Mouse (Mus musculus) thymus, postnatal 0 days (tissue): ENCODE results near the gene Tsku. TPM values are rescaled to one million over a fixed set of nuclear protein-coding genes. Genes with fewer than 3 reads are reported as not detected.

ENCODE experiments used
- DNase-seq: peaks from one replicate; pipeline ENCODE4 v3.0.0-alpha.2; 2015; ENCODE audit warnings: low spot score
- polyA plus RNA-seq: library from polyadenylated mRNA; unstranded; fragments of >200 nt; fragmentation: Nextera tagmentation; extraction: Ambion mirVana; gene quantifications from 2 replicates; pipeline ENCODE4 v1.2.1, GENCODE M21; 2015

Tsku gene
- polyA plus RNA-seq, 1 experiment from 2014 or later: 3.3 TPM

DNA sequence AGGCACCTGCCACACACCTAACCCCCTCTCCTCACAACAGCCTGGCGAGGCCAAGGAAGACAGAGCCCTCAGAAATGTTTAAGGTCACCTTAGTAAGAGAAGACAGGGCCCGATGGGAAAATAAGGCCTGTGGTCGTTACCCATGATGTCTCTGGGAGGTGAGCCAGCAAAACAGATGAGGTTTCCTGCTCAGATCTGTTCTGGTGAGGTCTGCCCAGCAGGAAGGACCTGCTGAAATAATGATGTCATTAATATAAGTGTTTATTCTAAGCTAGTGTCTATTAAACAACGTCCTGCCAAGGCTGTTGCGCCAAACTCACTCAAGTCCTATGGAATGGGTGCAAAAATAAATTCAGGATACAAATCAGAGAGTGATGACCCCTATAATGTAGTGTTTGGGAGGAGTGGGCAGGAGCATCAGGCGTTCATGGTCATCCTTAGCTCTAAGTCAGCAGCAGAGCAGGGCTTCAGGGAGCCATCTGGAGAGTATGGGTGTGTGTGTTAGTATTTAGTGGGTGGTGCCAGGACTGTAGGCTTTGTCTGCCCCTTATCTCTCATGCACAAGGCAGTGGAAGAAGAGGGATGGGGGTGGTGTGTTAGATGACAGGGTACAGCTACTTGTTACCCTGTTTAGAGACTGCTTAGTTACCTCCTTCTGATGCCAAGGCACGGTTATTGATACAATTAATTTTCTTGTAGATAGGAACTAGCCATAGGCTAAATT is 31.3 kb downstream of the Tsku start:
- no peak for DNase-seq

DNA sequence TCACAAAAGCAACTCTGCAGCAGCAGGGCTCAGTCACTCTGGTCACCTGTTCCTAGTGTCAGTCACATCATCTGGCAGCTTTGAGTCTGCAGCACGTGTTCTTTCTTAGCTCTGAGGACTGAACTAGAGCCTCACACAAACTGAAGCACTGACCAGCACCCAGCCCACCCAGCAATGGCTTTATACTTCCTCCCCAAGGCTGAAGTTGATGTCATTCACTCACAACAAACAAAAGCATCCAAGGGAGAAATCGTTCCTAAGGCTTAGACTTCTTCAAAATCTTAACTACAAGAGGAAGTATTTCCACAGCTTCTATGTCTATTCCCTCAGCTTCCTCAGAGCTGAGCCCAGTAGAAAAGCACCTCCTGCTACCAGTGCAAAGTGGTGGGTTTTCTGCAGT is 32.8 kb downstream of the Tsku start:
- DNase-seq: no peak

DNA sequence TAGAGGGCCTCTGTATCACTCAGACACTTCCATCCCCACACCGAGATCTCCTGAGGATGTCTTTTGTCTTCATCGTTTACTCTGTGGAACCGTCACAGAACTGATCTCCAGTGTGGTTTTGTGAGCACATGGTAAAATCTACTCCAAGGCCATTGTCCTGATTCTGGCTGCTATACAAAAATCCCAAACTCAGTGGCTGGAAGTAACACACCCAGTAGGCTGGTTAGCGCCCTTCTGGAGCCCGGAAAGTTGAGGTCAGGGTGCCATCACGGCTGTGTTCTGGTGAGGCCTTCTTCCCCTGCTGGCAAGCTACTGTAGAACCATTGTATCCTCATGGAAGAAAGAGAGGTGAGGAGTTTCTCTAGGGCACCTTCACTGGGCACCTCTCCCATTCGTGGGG is 35.1 kb downstream of the Tsku start:
- no peak for DNase-seq

- DNase-seq: no peak
These were observed 36.9 kb downstream of the Tsku start for GRCm38 (mm10) chr7:98324228-98324627.

DNA sequence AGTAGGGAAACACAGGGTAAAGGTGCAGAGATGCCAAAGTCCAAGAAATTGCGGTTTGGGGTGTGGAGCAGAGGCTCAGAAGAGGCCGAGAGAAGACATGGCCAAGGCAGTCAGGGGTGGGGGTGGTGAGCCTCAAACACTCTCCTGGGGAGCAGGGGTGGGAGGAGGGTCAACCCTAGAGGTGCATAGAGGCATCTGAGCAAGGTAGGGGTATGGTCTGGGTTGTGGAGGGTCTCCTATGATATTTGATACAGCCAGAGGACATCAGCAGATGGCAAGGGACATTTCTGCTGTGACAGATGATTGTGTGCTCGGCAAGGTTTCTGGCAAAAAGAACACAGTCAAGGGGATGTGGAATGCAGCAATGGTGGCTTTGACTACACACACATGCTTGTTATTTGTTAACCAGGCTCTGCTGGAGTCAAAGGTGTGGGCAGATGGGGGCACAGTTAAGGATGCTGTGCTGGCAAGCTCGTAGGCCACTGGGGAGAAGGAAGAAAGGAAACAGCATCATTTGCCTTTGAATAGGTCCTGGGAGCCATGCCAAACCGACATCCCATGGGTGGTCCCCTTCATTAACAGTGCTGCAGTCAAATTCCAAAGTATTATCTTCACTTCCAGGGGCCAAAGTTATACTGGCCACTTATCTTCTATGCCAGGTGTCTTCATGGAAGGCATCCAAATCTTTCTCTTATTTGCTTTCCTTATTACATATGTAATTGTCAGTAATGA is 37.7 kb downstream of the Tsku start:
- no peak for DNase-seq

DNA sequence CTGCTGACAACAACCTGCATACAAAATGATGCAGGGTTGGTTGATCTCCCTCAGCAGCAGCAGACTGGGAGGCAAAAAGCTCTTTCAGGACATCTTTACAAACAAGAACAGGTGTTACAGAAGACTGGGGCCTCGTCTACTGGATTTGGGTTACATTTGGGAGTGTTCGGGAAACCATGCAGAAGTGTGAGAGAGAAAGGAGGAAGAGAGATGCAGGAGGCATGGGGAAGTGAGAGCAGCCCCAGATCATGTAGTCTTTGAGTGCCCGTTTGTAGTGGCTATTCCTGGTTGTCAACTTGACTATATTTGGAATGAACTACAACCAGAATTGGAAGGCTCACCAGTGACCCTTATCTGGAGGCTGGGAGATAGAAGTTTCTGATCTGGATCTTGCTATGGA is 38.7 kb downstream of the Tsku start:
- no peak for DNase-seq

GRCm38 (mm10) chr7:98321083-98321482 is 40.0 kb downstream of the Tsku start, which contains the start of gene Acer3:
Gene Acer3 (minus strand): TSS chr7:98321208.
- no peak for DNase-seq

DNA sequence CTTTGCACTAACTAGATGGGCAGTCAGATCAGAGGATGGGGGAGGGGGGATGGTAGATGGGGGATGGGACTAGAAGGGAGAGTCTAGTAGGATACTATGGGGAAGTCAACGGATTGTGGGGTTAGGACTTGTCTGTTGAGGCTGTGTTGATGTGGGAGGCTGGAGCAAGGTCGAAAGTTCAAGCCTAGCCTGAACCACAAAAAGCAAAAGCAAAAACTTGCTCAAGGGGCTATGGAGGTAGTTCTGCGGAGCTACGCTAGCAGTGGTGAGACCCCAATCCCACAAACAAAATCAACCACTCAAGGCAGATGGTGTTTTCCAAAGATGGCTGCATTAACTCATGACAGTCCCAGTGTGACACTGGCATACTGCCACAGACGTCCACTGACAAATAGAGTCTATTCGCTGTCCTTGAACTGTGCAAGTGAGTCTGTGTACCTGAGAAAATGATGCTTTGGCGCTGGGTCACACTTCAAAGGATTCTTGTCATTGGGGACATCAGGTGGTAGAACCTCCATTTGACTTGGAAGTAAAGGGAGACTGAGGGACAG is 41.0 kb downstream of the Tsku start:
- DNase-seq: no peak

DNA sequence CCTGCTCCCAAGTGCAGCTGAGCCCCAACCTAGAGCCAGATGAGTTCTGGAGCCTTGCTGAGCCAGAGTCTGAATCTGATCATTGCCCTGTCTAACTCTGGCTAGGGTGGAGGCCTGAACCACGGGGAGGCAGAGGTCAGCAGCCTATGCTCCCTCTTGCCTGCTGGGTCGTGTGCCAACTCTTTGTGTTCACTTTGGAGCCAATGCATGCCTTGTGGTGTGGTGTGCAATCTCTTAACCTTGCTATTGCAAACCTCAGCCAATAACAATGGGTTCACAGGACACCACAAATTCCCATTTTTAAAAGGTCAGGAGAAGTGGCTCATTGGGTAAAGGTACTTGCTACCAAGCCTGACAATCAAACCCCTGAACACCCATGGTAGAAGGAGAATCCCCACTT is 44.6 kb downstream of the Tsku start:
- DNase-seq: no peak

DNA sequence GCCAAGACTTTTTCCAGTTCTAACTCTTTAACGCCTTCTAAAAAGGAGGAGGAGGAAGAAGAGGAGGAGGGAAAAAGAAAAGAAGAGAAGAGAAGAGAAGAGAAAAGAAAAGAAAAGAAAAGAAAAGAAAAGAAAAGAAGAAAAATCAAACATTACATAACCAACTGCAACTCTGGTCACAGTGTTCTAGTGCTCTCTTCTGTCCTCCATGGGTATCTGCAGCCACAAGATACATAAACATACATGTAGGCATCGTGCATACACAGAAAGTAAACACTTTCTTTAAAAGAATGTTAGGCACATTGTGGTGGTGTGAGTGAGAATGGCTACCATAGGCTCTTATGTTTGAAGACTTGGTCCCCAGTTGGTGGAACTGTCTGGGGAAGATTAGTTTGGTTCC is 46.0 kb downstream of the Tsku start:
- DNase-seq: no peak

DNA sequence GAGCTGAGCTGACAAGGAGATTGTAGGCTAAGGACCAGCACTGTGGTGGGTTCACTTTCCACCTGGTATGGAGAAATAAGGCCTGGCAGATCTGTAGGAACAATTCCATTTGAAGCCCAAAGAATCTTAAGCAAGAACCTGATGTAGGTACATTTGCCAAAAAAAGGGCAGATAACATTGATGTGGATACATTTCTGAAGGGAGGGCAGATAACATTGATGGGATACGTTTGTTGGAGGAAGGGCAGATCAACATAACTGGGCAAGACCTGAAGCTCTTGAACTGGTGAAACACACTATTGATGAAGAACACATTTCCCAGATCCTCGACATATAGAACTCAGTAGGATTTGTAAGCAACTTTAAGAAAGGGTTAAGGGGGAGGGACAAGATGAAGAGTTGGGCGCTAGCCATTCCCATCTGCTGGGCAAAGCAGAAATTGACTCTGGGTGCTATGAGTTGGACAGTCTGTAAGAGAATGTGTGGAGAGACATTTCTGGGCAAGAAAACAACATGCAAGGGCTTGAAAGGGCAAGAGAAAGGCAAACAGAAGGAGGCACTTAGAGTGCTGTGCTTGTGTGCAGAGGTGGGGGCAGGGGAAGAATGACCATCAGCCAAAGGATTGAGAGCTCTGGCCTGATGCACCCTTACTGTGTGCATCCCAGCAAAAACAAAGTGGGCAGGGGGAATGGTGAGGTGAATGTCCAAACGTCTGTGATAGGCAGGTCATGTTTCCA is 48.8 kb downstream of the Tsku start:
- no peak for DNase-seq

DNA sequence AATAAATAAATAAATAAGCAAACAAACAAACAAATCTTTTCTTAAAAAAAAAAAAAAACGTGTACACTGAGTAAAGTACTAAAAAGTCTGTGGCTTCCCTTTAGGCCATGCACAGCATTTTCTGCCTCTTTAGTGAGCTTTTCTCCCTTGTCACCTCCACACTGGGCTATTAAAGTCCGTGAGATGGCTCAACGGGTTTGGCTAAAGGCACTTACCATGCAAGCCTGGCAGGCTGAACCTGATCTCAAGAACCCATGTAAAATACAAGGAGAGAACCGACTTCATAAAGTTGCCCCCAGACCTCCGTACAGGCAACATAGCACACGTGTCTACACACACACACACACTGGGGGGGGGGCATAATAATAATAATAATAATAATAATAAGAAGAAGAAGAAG is 50.9 kb downstream of the Tsku start:
- no peak for DNase-seq

- DNase-seq: peak; percentile 90
These were observed 51.7 kb downstream of the Tsku start for GRCm38 (mm10) chr7:98309219-98310030.

DNA sequence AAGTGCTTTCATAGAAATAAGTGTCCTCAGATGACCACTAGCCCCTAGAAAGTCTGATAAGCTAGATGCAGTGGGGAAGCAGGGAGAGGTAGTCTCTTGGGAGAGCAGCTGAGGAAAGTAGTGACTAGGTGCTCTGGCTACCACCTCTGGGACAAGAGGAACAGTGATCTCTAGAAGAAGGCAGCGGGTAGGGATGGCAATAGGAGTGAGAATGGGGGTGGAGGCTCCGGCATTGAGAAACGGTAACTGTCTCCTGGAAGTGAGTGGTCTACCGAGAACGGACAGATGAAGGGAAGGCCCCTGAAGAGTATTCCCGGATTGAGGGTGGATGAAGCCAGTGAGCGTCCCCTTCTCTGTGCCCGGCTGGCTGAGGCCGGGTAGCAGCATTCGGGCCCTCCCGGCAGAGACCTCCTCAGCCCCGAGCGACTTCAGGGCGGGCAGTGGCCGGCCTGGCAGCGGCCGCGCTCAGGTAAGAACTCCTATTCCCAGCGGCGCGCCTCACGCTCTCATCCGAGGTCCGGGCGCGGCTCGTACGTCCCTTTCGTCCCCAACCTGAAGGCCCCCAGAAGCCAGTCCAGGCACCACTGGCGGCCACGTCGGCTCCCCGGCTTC is 52.4 kb downstream of the Tsku start:
- no peak for DNase-seq

DNA sequence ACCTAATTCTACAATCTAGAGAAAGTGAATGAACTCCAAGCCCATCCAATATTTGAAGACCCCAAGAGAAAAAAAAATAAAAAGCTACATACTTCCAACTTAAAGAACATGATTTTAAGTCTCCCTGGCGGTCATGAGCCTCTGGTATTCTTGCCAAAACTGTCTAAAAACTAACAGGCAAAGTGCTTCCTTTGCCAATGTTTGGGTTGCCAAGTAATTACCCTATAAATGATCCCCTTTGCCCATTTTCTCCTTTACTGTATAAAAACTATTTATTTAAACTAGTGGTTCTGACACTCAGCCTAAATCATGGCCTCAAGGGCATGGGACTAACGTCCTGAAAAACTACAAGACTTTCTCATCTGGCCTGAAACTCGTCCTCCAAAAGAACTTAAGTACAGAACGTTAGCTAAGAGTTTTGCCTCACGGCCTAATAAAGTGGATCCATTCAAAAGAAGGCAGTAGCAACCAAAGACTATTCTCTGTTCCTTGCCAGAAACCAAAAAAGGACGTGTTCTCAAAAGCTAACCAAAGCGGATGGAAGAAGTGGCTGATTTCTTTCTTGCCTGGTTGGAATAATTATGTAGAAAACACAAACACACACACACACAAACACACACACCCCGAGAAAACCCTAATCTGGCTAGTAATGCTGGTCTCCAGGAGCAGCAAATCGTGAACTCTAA is 53.1 kb downstream of the Tsku start:
- DNase-seq: no peak

DNA sequence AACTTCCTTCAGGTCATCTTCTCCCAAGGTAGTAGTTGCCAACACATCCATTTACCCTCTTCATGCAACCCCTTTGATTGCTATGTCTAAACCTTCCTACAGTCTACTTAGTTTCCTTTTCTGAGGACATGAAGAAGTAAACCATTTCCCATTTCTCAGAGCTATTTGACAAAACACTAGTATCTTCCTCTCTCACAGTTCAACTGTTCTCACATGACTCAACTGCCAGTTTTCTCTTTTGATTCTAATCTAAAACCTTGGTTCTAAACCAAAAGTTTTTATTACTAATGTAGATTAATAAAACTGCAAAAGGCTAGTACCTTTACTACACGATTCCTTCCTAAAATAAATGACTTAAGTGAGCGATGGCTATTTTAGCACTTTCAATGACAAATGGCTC is 53.7 kb downstream of the Tsku start:
- DNase-seq: no peak
